Mouse (Mus musculus) MEL (cell line): ENCODE measurements around the gene Mxra8. TPM values are rescaled to one million over a fixed set of nuclear protein-coding genes. Genes with fewer than 3 reads are reported as not detected.

Source experiments
- DNase-seq: peaks from one replicate; pipeline ENCODE4 v3.0.0; 2011; ENCODE audit warnings: low read depth, low spot score
- H3K27ac ChIP-seq: 2 replicates; pipeline ENCODE4 v1.5.1; 2012; ENCODE audit warnings: low read depth, mild to moderate bottlenecking, control low read depth, low read length, moderate library complexity; ENCODE audit not compliant: control insufficient read depth
- H3K27me3 ChIP-seq, 2 experiments: fragments of 150-350 bp in 1 of 2; sonication (generic) in 1 of 2; 2 replicates each; pipeline ENCODE4 v1.6.1; 2012; ENCODE audit warnings: low read length in 2 of 2, mild to moderate bottlenecking in 2 of 2, improper control_type of control experiment in 1 of 2, moderate library complexity in 1 of 2; ENCODE audit not compliant: insufficient read depth in 2 of 2, control insufficient read depth in 1 of 2
- H3K36me3 ChIP-seq, 2 experiments: 2 replicates each; pipeline ENCODE4 v1.6.1; 2012 to 2014; ENCODE audit warnings: low read length in 2 of 2, improper control_type of control experiment in 1 of 2, inconsistent platforms in 1 of 2, mild to moderate bottlenecking in 1 of 2; ENCODE audit not compliant: insufficient read depth in 2 of 2, control insufficient read depth in 1 of 2
- H3K4me1 ChIP-seq, 2 experiments: fragments of 150-350 bp in 1 of 2; sonication (generic) in 1 of 2; 2 replicates each; pipeline ENCODE4 v1.6.1; 2012; ENCODE audit warnings: low read length in 2 of 2, improper control_type of control experiment in 1 of 2, mild to moderate bottlenecking in 1 of 2; ENCODE audit not compliant: insufficient read depth in 2 of 2, control insufficient read depth in 1 of 2
- H3K4me3 ChIP-seq, 2 experiments: fragments of 150-350 bp in 1 of 2; sonication (generic) in 1 of 2; 2 replicates each; pipeline ENCODE4 v1.5.1; 2012; ENCODE audit warnings: low read depth in 2 of 2, low read length in 2 of 2, mild to moderate bottlenecking in 2 of 2, moderate library complexity in 2 of 2, control low read depth in 1 of 2, improper control_type of control experiment in 1 of 2; ENCODE audit not compliant: control insufficient read depth in 1 of 2, insufficient read depth in 1 of 2
- H3K79me2 ChIP-seq: 2 replicates; pipeline ENCODE4 v1.6.1; 2012; ENCODE audit warnings: mild to moderate bottlenecking, low read length, moderate library complexity; ENCODE audit not compliant: control insufficient read depth, poor library complexity, insufficient read depth
- H3K9ac ChIP-seq: 2 replicates; pipeline ENCODE4 v1.6.1; 2012; ENCODE audit warnings: low read depth, mild to moderate bottlenecking, control low read depth, low read length, moderate library complexity; ENCODE audit not compliant: control insufficient read depth, poor library complexity, severe bottlenecking
- H3K9me3 ChIP-seq: fragments of 150-350 bp; sonication (generic); replicated peaks from 2 replicates; pipeline ENCODE4 v1.6.1; 2012; ENCODE audit warnings: mild to moderate bottlenecking, low read length, improper control_type of control experiment, moderate library complexity; ENCODE audit not compliant: insufficient read depth
- CTCF ChIP-seq, 3 experiments: IDR thresholded peaks in 2 of 3; conservative IDR thresholded peaks in 1 of 3; 2 replicates each; pipeline ENCODE4 v1.5.1; 2011 to 2012; ENCODE audit warnings: low read length in 3 of 3, low read depth in 2 of 3, mild to moderate bottlenecking in 2 of 3, improper control_type of control experiment in 1 of 3, inconsistent platforms in 1 of 3, mixed read lengths in 1 of 3, moderate library complexity in 1 of 3; ENCODE audit not compliant: control insufficient read depth in 1 of 3, insufficient read depth in 1 of 3, poor library complexity in 1 of 3, severe bottlenecking in 1 of 3
- GABPA ChIP-seq: IDR thresholded peaks from 2 replicates; pipeline ENCODE4 v1.6.1; 2012; ENCODE audit warnings: low read depth, mild to moderate bottlenecking, inconsistent platforms, low read length, improper control_type of control experiment, moderate library complexity
- GATA1 ChIP-seq: IDR thresholded peaks from 2 replicates; pipeline ENCODE4 v1.6.1; 2011; ENCODE audit warnings: low read depth, low read length, improper control_type of control experiment
- HCFC1 ChIP-seq: IDR thresholded peaks from 2 replicates; pipeline ENCODE4 v1.6.1; 2012; ENCODE audit warnings: low read depth, mild to moderate bottlenecking, inconsistent platforms, low read length, improper control_type of control experiment, moderate library complexity
- KAT2A ChIP-seq: conservative IDR thresholded peaks from 2 replicates; pipeline ENCODE4 v1.6.1; 2012; ENCODE audit warnings: low read depth, low read length, improper control_type of control experiment, inconsistent platforms
- MAZ ChIP-seq: IDR thresholded peaks from 2 replicates; pipeline ENCODE4 v1.6.1; 2012; ENCODE audit warnings: low read depth, mild to moderate bottlenecking, inconsistent platforms, low read length, improper control_type of control experiment
- MXI1 ChIP-seq: IDR thresholded peaks from 2 replicates; pipeline ENCODE4 v1.6.1; 2011; ENCODE audit warnings: mild to moderate bottlenecking, low read depth, low read length, improper control_type of control experiment
- MYB ChIP-seq: IDR thresholded peaks from 2 replicates; pipeline ENCODE4 v1.6.1; 2011; ENCODE audit warnings: mild to moderate bottlenecking, low read depth, low read length, improper control_type of control experiment
- NELFE ChIP-seq: IDR thresholded peaks from 2 replicates; pipeline ENCODE4 v1.6.1; 2011; ENCODE audit warnings: low read depth, low read length, improper control_type of control experiment
- NRF1 ChIP-seq: IDR thresholded peaks from 2 replicates; pipeline ENCODE4 v1.6.1; 2014; ENCODE audit warnings: low read depth, mild to moderate bottlenecking, inconsistent platforms, low read length, improper control_type of control experiment, moderate library complexity; ENCODE audit not compliant: poor library complexity, insufficient read depth, severe bottlenecking
- POLR2A ChIP-seq, 2 experiments: IDR thresholded peaks; 2 replicates each; pipeline ENCODE4 v1.6.1; 2011 to 2012; ENCODE audit warnings: low read length in 2 of 2, mild to moderate bottlenecking in 2 of 2, control low read depth in 1 of 2, improper control_type of control experiment in 1 of 2, low read depth in 1 of 2, moderate library complexity in 1 of 2; ENCODE audit not compliant: control insufficient read depth in 1 of 2, insufficient read depth in 1 of 2, poor library complexity in 1 of 2
- POLR2AphosphoS2 ChIP-seq: IDR thresholded peaks from 2 replicates; pipeline ENCODE4 v1.6.1; 2011; ENCODE audit warnings: low read length, improper control_type of control experiment
- SIN3A ChIP-seq: IDR thresholded peaks from 2 replicates; pipeline ENCODE4 v1.6.1; 2012; ENCODE audit warnings: low read length, improper control_type of control experiment, inconsistent platforms
- SMC3 ChIP-seq: IDR thresholded peaks from 2 replicates; pipeline ENCODE4 v1.6.1; 2011; ENCODE audit warnings: low read depth, low read length, improper control_type of control experiment
- TAL1 ChIP-seq: IDR thresholded peaks from 2 replicates; pipeline ENCODE4 v1.6.1; 2012; ENCODE audit warnings: mild to moderate bottlenecking, inconsistent platforms, low read length, moderate library complexity, mixed read lengths
- TCF12 ChIP-seq: IDR thresholded peaks from 2 replicates; pipeline ENCODE4 v1.6.1; 2014; ENCODE audit warnings: low read depth, mild to moderate bottlenecking, inconsistent platforms, low read length, improper control_type of control experiment, moderate library complexity
- polyA plus RNA-seq, 2 experiments: library from polyadenylated mRNA; stranded (reverse) in 1 of 2; unstranded in 1 of 2; fragments of >175 nt in 1 of 2; fragments of >200 nt in 1 of 2; gene quantifications; 2 replicates each; pipeline versions ENCODE4 v1.2.1 to v1.2.4; 2012; ENCODE audit warnings: low replicate concordance in 2 of 2, low read depth in 1 of 2; ENCODE audit not compliant: insufficient read length in 2 of 2, insufficient read depth in 1 of 2, missing spikeins in 1 of 2
- total RNA-seq: library from RNA; depleted of rRNA; stranded (reverse); fragments of 300-350 nt; gene quantifications from 2 replicates; pipeline ENCODE4 v1.2.3, GENCODE M21; 2012

Mxra8 gene
- total and polyA plus RNA-seq, 3 experiments: 0.46 TPM; not detected in 2

GRCm38 (mm10) chr4:155843231-155843630 is 3.8 kb downstream of the Mxra8 start:
- H3K9ac ChIP-seq: no peak overlapping the region
- no peak overlapping the region for H3K4me3 ChIP-seq
- TF ChIP-seq HCFC1: no peak
- no peak for TF ChIP-seq KAT2A
- no peak for TF ChIP-seq MAZ
- no peak for TF ChIP-seq GATA1
- no peak for TF ChIP-seq CTCF (IDR thresholded peaks at IDR 0.05 in 2 of 3, conservative IDR thresholded peaks at IDR 0.05 in 1 of 3; ENCODE audit: control insufficient read depth in 1 of 3, insufficient read depth in 1 of 3, low read depth in 2 of 3, low read length in 3 of 3, poor library complexity in 1 of 3, severe bottlenecking in 1 of 3)
- TF ChIP-seq TAL1: no peak
- peaks cover 0 to 3% of the 10 kb centered on the region in 2 experiments; a peak in 1 of 4 replicates for H3K4me1 ChIP-seq
- no peak for DNase-seq
- no peak overlapping the region for H3K27ac ChIP-seq
- no peaks in the 10 kb centered on the region for H3K27me3 ChIP-seq
- H3K9me3 ChIP-seq: no peaks in the 10 kb centered on the region
- H3K79me2 ChIP-seq: peaks cover 11% of the 10 kb centered on the region
- H3K36me3 ChIP-seq: no peaks in the 10 kb centered on the region; a peak in 2 of 4 replicates

- peaks cover 19 to 34% of the 10 kb centered on the region in 2 experiments for H3K4me1 ChIP-seq
- DNase-seq: peak; percentile 87
- no peaks in the 10 kb centered on the region for H3K27me3 ChIP-seq
- H3K36me3 ChIP-seq: peaks cover 0 to 15% of the 10 kb centered on the region in 2 experiments; a peak in 3 of 4 replicates
- no peak within 1 kb of the TSS for H3K27ac ChIP-seq
- H3K9ac ChIP-seq: peak within 1 kb of the TSS; percentile 82
- no peak for TF ChIP-seq GABPA
- peak; percentile 86 for TF ChIP-seq NRF1
- TF ChIP-seq SMC3: no peak
- TF ChIP-seq MAZ: peak; percentile 84; the same call in 1 of the 2 replicates
- TF ChIP-seq MYB: no peak
- peak; percentile 8; the same call in 1 of the 2 replicates for TF ChIP-seq SIN3A
- TF ChIP-seq NELFE: peak; percentile 64
- peak; percentile 46; the same call in 1 of the 2 replicates for TF ChIP-seq TCF12
- peak; percentile 15; the same call in 1 of the 2 replicates for TF ChIP-seq MXI1
- TF ChIP-seq CTCF (IDR thresholded peaks at IDR 0.05 in 2 of 3, conservative IDR thresholded peaks at IDR 0.05 in 1 of 3; ENCODE audit: control insufficient read depth in 1 of 3, insufficient read depth in 1 of 3, low read depth in 2 of 3, low read length in 3 of 3, poor library complexity in 1 of 3, severe bottlenecking in 1 of 3): peak in 2 of 3 experiments; percentile 58 to 80; a peak in 4 of 6 replicates
- TF ChIP-seq POLR2AphosphoS2: peak; percentile 50; the same call in 1 of the 2 replicates
- TF ChIP-seq POLR2A (IDR thresholded peaks at IDR 0.05; ENCODE audit: control insufficient read depth in 1 of 2, insufficient read depth in 1 of 2, low read depth in 1 of 2, low read length in 2 of 2, poor library complexity in 1 of 2): peak; percentile 68 to 72; a peak in 3 of 4 replicates
- no peaks in the 10 kb centered on the region for H3K9me3 ChIP-seq
- peak within 1 kb of the TSS; percentile 75 to 98 for H3K4me3 ChIP-seq
- H3K79me2 ChIP-seq: peaks cover 44% of the 10 kb centered on the region
These were observed 7.5 kb downstream of the Mxra8 start, which contains the start of gene Dvl1 for GRCm38 (mm10) chr4:155846871-155847578. TSS of gene Dvl1 (plus strand) at chr4:155847402.
